Mouse (Mus musculus) layer of hippocampus, adult 18-20 months (tissue): ENCODE results near the gene Mdm1. TPM values are rescaled to one million over a fixed set of nuclear protein-coding genes. Genes with fewer than 3 reads are reported as not detected.

Experiments
- DNase-seq, 2 experiments: peaks; one replicate each; pipeline ENCODE4 v3.0.0; 2022; ENCODE audit warnings: low spot score in 2 of 2
- long read RNA-seq: library from polyadenylated mRNA; stranded (forward); transcript quantifications from one replicate; pipeline ENCODE4 v2.0.0, GENCODE M21; 2021
- total RNA-seq, 2 experiments: library from RNA; stranded (reverse); gene quantifications; 2 replicates each; pipeline ENCODE4 v1.2.3; 2021

Gene Mdm1
- 1 to 10 TPM; 7.3 to 7.7 TPM for total RNA-seq
- long read RNA-seq, partial matches to known transcripts, result 3 of 8 reads
- long read RNA-seq, other reads (novel, unspliced or antisense), result 0 of 8 reads

DNA sequence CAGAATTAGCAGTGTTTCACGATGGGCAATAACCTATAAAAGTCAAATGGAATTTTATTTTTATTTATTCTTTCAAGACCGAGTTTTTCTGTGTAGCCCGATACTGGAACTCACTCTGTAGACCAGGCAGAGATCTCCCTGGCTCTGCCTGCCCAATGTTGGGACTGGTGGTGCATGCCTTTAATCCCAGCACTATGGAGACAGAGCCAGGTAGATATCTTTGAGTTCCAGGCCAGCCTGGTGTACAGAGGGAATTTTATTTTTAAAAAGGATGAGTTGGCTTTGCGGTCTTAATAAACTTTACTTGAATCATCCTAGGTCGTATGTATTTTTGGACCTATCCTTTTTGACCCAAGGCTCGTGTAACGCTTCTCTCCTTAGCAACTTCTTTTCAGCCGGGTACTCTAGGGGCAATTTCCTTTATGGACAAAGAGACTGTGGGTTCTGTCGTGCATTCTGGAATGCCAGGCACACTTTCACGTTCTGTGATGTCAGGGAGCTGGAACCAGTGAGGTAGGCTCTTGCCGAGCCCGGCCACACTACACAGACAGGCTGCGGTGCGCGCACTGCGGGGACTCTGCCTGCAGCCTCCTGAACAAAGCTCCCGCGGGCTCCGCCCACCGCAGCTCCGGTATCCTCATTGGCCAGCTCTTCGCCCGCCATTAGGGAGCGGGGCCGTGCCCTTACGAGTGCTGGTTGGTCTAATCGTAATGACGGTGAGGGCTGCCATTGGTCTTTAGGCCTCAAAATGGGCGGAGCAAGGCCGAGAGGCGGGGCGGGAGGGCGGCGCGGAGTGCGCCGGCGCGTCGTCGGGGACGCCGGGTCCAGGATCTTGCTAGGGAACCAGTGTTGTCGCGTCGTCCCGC, at the start of gene Mdm1:
Gene Mdm1 (plus strand): TSS at position 794 of the 866 bp plus-strand sequence.
- peak; percentile 96 to 98 for DNase-seq

GRCm38 (mm10) chr10:118092745-118093144, 48.9 kb upstream of the Mdm1 start:
- DNase-seq, result no peak

DNA sequence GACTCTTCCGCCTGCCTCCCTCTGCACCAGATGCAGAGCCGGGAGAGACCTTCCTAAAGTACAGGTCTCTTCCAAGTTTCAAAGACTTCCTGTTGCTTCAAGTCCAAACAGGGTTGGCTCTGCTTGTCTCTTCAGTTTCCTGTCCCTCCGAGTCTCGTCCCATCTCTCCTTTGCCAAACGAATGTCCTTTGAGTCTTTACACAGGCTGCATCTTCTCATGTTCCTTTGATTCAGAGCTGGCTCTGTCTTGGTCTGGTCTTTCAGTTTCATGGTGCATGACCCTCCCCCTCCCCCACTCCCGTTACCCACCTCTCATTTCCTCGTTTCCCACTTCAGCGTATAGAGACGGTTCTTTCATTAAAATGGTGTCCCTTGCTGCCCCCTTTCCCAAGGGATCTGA, 47.9 kb upstream of the Mdm1 start:
- no peak for DNase-seq

DNA sequence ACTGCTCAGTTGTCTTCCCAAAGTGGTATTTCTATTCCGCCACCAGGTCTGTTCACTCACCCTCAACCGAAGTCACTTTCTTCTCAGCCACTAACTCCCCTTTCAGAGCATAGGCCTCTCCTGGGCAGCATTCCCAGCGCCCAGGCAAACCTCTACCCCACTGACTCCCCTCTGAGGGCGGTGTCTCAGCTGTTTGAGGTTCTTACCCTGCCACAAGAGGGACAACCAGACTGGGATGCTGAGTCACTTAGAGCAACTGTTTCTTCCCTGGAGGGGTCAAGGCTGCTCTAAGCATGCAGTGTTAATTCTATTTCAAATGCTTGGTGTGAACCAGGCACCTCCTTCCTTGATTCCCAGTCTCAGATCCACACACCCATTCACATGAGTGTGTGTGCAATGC, 46.8 kb upstream of the Mdm1 start:
- DNase-seq, result no peak

GRCm38 (mm10) chr10:118096223-118096622, 45.4 kb upstream of the Mdm1 start:
- no peak for DNase-seq

DNA sequence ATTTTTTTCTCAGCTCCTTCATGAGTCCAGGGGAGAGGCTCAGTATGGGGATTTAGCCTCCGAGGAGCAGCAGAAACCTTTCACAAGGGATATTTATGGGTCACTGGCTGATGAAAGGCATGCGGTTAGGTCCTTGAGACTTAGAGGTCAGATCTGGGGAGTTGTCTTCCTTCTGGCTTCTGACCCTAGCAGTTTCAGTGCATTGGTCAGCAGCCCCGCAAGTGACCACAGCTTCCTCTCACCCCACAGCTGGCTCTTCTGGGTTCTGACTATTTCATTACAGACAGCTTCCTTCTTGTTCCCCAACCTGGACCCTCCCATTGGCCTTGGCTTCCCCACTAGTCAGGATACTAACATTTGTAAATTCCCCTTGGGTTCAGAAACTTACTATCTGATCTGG, 43.7 kb upstream of the Mdm1 start:
- no peak for DNase-seq

DNA sequence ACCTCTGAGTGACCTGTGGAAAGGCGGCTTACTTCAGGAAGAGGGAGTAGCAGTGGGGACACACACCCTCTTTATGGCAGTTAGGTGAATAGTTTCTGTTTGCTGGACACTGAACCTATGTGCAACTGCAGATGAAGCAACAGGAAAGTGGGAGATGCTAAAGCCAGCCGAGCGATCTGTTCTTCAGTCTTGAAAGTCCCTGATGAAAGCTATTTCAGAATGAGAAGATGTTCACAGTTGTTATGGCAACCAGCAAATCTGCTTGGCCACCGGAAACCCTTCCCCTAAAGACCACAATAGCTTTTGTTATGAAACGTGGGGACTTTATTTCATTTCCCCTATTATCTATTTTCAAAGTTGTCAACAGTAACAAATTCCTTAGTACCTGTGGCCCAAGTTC, 41.0 kb upstream of the Mdm1 start:
- no peak for DNase-seq

GRCm38 (mm10) chr10:118101056-118101455, 40.6 kb upstream of the Mdm1 start:
- DNase-seq, result no peak

- peak; percentile 73 to 75 for DNase-seq
Observed at GRCm38 (mm10) chr10:118103020-118103666, 38.5 kb upstream of the Mdm1 start.

DNA sequence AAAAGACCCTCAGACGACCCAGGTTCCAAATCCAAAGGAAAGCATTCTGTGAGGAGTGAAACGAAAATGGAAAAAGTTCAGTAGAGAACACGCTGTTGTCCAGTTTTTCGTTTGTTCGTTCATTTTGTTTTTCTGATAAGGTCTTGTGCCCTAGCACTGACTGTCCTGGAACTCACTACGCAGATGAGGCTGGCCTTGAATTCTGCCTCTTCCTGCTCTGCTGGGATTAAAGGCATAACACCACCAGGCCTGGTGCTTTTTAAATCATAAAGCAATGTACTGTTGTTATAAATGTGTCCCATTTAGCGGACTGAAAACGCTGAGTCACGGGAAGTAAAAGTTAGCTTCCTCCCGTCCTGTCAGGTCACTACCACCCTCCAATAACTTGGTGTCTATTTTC, 37.7 kb upstream of the Mdm1 start:
- no peak for DNase-seq

DNA sequence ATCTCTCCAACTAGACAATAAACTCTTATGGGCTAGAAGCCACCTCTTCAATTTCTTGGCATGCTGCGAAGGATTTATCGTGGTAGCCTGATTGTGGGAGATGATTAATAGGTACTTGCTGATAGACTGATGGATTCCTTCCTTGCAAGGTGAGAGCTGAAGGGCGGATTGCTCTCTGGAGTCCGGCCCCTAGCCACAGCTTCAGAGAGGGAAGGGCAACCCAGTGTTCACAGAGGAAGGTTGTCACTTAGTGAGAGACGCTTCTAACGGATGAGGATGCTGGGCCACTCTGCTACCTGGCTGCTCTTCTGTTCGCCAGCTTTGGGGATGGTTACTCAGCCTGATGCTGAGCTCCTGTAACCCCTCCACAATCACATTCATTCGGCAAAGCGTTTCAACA, 34.6 kb upstream of the Mdm1 start:
- DNase-seq, result no peak

DNA sequence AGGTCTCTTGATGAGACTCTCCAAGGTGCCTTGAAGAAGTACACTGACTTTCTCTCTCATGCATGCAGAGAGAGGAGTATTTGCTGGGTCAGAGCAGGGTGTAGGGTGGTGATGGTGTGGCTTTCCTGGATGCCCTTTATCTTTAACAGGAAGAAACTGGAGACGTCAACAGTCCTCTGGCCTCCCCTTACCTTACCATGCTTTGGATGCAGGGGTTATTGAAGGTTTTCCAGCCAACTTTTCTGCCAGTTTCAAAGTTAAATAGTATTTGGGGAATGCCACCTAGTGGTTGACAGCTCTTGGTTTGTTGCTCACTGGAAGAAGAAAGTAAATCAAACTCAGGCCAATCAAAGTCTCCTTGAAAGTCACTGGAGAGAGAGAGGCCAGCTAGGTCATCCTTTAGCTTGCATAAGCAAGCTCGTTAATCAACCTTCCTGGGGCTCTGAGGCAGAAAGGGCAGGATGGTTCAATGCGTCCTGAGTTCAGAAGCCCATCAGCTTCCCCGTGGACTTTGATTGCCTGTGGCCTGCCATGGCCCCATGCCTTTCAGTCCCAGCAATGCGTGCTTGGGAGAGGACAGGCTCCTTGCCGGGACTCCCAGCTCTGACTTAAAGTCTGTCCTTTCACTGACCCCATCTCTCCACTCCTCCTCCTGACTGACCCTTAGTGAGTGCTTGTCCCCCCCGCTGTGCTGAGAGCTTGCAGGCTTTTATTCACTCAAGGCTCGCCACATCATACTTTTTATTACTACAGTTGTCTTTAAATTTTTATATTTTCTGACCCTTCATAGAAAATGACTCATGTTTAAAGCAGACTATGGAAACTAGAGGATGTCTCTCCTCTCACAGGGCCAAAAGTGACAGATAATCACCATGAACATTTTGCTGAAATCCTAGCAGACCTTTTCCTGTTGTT, 31.3 kb upstream of the Mdm1 start:
- peak in 1 of 2 experiments; percentile 69 for DNase-seq

DNA sequence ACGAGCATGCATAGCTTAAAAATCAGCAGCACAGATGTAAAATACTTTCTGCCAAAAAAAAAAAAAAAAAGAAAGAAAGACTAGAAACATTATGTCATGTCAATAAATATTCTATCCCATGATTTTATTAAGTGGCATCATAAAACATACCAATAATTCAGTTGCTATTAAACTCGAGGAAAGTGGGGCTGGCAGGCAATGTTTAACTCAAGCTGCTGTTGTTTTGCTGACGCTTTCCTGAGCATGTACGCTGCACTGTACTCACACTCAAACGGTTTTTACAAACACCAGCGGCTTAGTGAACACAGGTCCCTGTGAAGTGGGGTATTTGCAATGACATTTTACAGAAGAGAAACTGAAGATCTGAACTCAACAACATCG, 30.7 kb upstream of the Mdm1 start:
- DNase-seq, result no peak

DNA sequence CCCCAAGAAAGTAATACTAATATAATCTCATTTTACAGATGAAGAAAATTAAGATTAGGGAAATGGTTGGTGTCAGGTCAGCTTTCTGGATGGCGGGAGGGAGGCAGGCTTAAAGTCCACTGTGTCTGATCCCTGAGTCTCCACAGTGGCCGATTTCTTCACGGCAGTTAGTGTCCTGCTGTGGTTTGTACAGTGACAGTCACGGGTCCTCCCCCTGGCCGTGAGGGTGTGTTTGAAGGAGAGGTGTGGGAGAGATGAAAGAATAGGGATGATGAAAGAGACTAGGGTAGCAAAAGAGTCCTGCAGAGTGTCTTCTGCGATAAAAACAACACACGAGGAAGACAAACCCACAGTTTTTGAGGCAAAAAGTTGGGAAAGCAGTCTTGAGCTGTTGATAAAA, 30.0 kb upstream of the Mdm1 start:
- no peak for DNase-seq

DNA sequence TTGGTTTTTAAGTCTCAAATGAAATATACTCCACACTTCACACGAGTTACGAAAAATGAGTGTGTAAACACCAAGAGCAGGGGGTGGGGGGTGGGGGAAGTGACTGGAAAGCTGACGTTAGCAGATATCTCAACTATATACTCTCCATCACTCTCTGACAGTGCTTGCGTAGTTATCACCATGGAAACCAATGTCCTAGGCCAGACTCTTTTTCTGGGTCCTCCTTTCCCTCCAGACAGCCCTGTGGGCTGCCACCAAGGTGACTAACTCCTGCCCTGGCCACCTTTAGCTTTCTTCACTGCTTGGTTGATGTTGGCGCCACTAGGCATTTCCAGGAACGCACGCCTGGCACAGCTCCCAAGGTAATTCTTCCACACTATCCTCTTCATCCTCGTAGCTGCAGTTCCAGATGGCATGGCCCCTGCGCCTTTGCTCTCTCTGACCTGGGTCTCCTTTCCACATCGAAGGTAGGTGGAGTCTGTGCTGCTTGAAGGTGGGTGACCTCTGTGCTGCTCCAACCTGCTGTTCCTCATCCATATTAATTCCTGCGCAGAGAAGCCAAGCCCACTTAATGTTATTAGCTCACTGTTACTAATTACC, 29.2 kb upstream of the Mdm1 start:
- no peak for DNase-seq

DNA sequence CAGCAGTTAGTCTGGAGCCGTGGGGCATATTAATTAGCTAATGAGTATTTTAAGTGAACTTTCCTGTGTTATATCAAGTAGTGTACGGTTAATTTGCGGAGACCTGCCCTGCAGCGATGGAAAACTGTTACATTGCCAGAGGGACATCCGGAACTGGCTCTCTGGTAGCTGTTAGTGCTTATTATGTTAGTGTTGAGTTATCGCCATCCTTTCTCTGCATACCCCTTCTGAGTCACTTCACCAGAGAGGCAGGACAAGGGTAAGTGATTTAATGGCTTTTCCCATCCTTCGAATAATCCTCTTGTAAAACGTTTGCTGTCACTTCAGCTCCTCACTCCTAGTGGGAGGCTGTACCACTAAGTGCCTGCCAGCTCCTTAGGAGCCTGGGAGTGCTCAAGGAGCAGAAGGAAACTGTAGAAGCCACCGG, 28.3 kb upstream of the Mdm1 start:
- DNase-seq, result no peak

DNA sequence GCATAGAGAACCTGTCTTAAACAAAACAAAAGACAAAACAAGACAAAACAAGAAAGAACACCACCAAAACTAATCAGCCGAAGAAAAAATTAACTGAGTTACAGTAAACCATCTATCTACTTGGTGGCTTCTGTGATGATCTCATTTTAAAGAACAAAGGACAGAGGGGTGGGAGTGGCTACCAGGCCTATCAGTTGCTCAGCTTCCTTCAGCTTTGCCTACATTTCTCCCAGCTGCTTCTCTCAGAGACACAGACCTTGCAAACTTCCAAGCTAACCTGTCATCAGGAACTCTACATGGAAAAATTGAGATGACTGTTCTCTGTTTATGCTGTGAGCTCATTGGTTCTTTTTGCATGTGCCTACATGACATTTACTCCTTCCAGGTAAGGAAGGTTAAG, 27.3 kb upstream of the Mdm1 start:
- DNase-seq, result no peak

GRCm38 (mm10) chr10:118116456-118116855, 25.2 kb upstream of the Mdm1 start:
- DNase-seq, result no peak

DNA sequence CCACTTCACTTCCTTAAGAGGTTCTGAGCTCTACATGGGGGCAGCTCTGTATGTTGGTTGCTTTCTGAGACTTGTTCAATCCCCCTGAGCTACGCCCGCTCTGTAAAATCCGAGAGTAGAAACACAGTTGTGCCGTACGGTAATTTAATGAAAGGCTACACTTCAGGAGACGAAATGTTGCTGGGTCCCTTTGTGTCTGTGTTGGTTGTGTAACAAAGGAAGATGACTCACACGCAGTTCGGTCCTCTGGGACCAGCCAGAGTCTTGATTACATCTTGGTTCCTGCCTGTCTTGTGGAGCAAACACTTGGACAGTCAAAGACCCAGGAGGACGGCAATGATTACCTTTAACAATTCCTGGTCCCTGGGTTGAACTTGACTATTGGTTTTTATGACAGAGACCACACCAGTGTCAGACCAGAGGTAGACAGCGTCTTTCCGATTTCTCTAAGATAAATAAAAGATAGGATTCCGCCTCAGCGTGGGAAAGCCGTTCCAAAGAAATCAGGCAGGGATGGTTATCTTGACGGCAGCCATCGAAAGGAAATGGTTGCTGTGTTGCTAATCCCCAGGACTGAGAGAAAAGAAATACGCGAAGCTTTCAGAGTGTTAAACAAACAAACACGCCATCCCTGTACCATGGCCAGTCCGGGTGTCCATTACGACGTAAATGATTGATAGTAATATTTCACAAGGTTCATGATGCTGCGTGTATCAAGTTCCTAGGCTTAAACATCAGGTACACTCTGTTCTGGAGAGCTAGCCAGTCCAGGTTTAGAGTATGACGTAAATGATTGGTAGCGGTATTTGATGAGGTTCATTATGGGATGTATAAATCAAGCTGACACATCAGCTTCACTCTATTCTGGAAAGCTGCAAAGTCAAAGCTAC, 20.3 kb upstream of the Mdm1 start:
- DNase-seq, result no peak

GRCm38 (mm10) chr10:118121937-118122285, 19.7 kb upstream of the Mdm1 start:
- peak; percentile 17 to 50 for DNase-seq
